Mouse (Mus musculus) neural tube, embryonic 14.5 days (tissue): ENCODE data around the gene Zfhx2. TPM values are rescaled to one million over a fixed set of nuclear protein-coding genes. Genes with fewer than 3 reads are reported as not detected.
A peak's percentile ranks its signal among the peaks of the same experiment; 100 is the strongest.

Experiments
- ATAC-seq: fragments of 200-750 bp; cut with Nextera tagmentation; 2 replicates; pipeline ENCODE4 v1.8.0; 2017; ENCODE audit warnings: low read depth, mild to moderate bottlenecking, moderate TSS enrichment, moderate library complexity
- H3K27ac ChIP-seq: fragments of 300-500 bp; sonication (generic); 2 replicates; pipeline ENCODE4 v1.5.1; 2014; ENCODE audit warnings: low read depth, mild to moderate bottlenecking, control low read depth, low read length, moderate library complexity, mixed read lengths
- H3K27me3 ChIP-seq: fragments of 300-500 bp; sonication (generic); 2 replicates; pipeline ENCODE4 v1.6.1; 2014; ENCODE audit warnings: low read length; ENCODE audit not compliant: control insufficient read depth, insufficient read depth
- H3K36me3 ChIP-seq: fragments of 300-500 bp; sonication (generic); 2 replicates; pipeline ENCODE4 v1.6.1; 2014; ENCODE audit warnings: low read length, mixed read lengths; ENCODE audit not compliant: control insufficient read depth, insufficient read depth
- H3K4me1 ChIP-seq: fragments of 300-500 bp; sonication (generic); 2 replicates; pipeline ENCODE4 v1.6.1; 2014; ENCODE audit warnings: low read length; ENCODE audit not compliant: control insufficient read depth, insufficient read depth
- H3K4me2 ChIP-seq: fragments of 300-500 bp; sonication (generic); 2 replicates; pipeline ENCODE4 v1.6.1; 2014; ENCODE audit warnings: mild to moderate bottlenecking, low read depth, low read length, control low read depth
- H3K4me3 ChIP-seq: fragments of 300-500 bp; sonication (generic); 2 replicates; pipeline ENCODE4 v1.5.1; 2014; ENCODE audit warnings: low read depth, low read length, control low read depth, mixed read lengths
- H3K9ac ChIP-seq: fragments of 300-500 bp; sonication (generic); replicated peaks from 2 replicates; pipeline ENCODE4 v1.6.1; 2014; ENCODE audit warnings: low read depth, mild to moderate bottlenecking, control low read depth, low read length, mixed read lengths
- H3K9me3 ChIP-seq: fragments of 300-500 bp; sonication (generic); 2 replicates; pipeline ENCODE4 v1.6.1; 2016; ENCODE audit warnings: low read length; ENCODE audit not compliant: control insufficient read depth
- WGBS: fragments of 180-500 bp; shearing (Covaris S2); extraction: QIAGEN DNeasy Blood & Tissue Kit; methylation state at CpG from one replicate; pipeline ENCODE4 v1.1.7; 2014; 5-methylcytosine and 5-hydroxymethylcytosine counted together
- polyA plus RNA-seq: library from polyadenylated mRNA; unstranded; fragments of >200 nt; fragmentation: Nextera tagmentation; extraction: Ambion mirVana; gene quantifications from 2 replicates; pipeline ENCODE4 v1.2.1, GENCODE M21; 2014

The Zfhx2 gene
- polyA plus RNA-seq, 1 experiment from 2014 or later = 27.3 TPM

- Histone ChIP-seq H3K27ac (peak overlapping the region; percentile 91), H3K4me1 (peaks cover 38% of the 10 kb centered on the region), H3K4me2 (peak overlapping the region; percentile 33), H3K27me3 (no peaks in the 10 kb centered on the region), H3K4me3 (no peak overlapping the region), H3K36me3 (peaks cover 19% of the 10 kb centered on the region), H3K9me3 (no peaks in the 10 kb centered on the region), H3K9ac (peak overlapping the region; percentile 25; the same call in 1 of the 2 replicates)
- 10% methylated on average over 15 of the region's 15 CpGs for WGBS
- no peak for ATAC-seq
Measured at GRCm38 (mm10) chr14:55077481-55078365, 14.4 kb downstream of the Zfhx2 start.

GRCm38 (mm10) chr14:55076956-55077355, 15.2 kb downstream of the Zfhx2 start:
- WGBS = 75% methylated on average over 3 of the region's 3 CpGs
- no peak overlapping the region for H3K4me3 ChIP-seq
- peaks cover 42% of the 10 kb centered on the region for H3K4me1 ChIP-seq
- ATAC-seq = no peak
- no peaks in the 10 kb centered on the region for H3K9me3 ChIP-seq
- peaks cover 26% of the 10 kb centered on the region for H3K36me3 ChIP-seq
- no peak overlapping the region for H3K9ac ChIP-seq
- H3K27ac ChIP-seq = peak overlapping the region; percentile 91; the same call in 1 of the 2 replicates
- no peaks in the 10 kb centered on the region for H3K27me3 ChIP-seq
- H3K4me2 ChIP-seq = no peak overlapping the region

- WGBS = 49% methylated on average over 6 of the region's 6 CpGs
- H3K4me1 ChIP-seq = peaks cover 47% of the 10 kb centered on the region
- no peak overlapping the region for H3K4me3 ChIP-seq
- H3K9me3 ChIP-seq = no peaks in the 10 kb centered on the region
- no peak overlapping the region for H3K9ac ChIP-seq
- peaks cover 32% of the 10 kb centered on the region for H3K36me3 ChIP-seq
- no peak overlapping the region for H3K4me2 ChIP-seq
- peak overlapping the region; percentile 91; the same call in 1 of the 2 replicates for H3K27ac ChIP-seq
- ATAC-seq = no peak
- no peaks in the 10 kb centered on the region for H3K27me3 ChIP-seq
Measured at GRCm38 (mm10) chr14:55076224-55076623, 15.9 kb downstream of the Zfhx2 start.

- Histone ChIP-seq H3K4me2 (no peak overlapping the region), H3K27ac (no peak overlapping the region), H3K9me3 (no peaks in the 10 kb centered on the region), H3K27me3 (no peaks in the 10 kb centered on the region), H3K4me1 (peaks cover 41% of the 10 kb centered on the region), H3K4me3 (no peak overlapping the region), H3K36me3 (peaks cover 43% of the 10 kb centered on the region), H3K9ac (no peak overlapping the region)
- WGBS = 88% methylated on average over 12 of the region's 12 CpGs
- no peak for ATAC-seq
Measured at GRCm38 (mm10) chr14:55074416-55074815, 17.7 kb downstream of the Zfhx2 start.

GRCm38 (mm10) chr14:55071756-55072155, 20.4 kb downstream of the Zfhx2 start:
- WGBS = 21% methylated on average over 19 of the region's 19 CpGs
- Histone ChIP-seq H3K9me3 (no peaks in the 10 kb centered on the region), H3K4me3 (no peak overlapping the region), H3K4me1 (peaks cover 15% of the 10 kb centered on the region), H3K4me2 (no peak overlapping the region), H3K9ac (no peak overlapping the region), H3K27ac (0 out of 2 replicates have a peak overlapping the region, but pooled peaks have one; percentile 22), H3K36me3 (peaks cover 63% of the 10 kb centered on the region), H3K27me3 (no peaks in the 10 kb centered on the region)
- no peak; the same call in 1 of the 2 replicates for ATAC-seq

- Histone ChIP-seq H3K4me3 (no peak overlapping the region), H3K4me2 (no peak overlapping the region), H3K36me3 (peaks cover 70% of the 10 kb centered on the region), H3K9me3 (no peaks in the 10 kb centered on the region), H3K4me1 (peaks cover 20% of the 10 kb centered on the region), H3K27ac (no peak overlapping the region), H3K9ac (no peak overlapping the region), H3K27me3 (no peaks in the 10 kb centered on the region)
- no peak for ATAC-seq
- WGBS = 94% methylated on average over 8 of the region's 8 CpGs
Measured at GRCm38 (mm10) chr14:55066042-55066441, 26.1 kb downstream of the Zfhx2 start.

GRCm38 (mm10) chr14:55065391-55065790, 26.7 kb downstream of the Zfhx2 start:
- Histone ChIP-seq H3K9ac (no peak overlapping the region), H3K4me2 (no peak overlapping the region), H3K4me3 (no peak overlapping the region), H3K4me1 (peaks cover 23% of the 10 kb centered on the region), H3K36me3 (peaks cover 69% of the 10 kb centered on the region), H3K9me3 (no peaks in the 10 kb centered on the region), H3K27me3 (no peaks in the 10 kb centered on the region), H3K27ac (no peak overlapping the region)
- 91% methylated on average over 13 of the region's 13 CpGs for WGBS
- no peak for ATAC-seq

GRCm38 (mm10) chr14:55064481-55065370, 27.4 kb downstream of the Zfhx2 start:
- H3K9me3 ChIP-seq = no peaks in the 10 kb centered on the region
- no peak overlapping the region for H3K27ac ChIP-seq
- no peak overlapping the region for H3K4me2 ChIP-seq
- no peaks in the 10 kb centered on the region for H3K27me3 ChIP-seq
- H3K9ac ChIP-seq = no peak overlapping the region
- H3K4me3 ChIP-seq = no peak overlapping the region
- no peak for ATAC-seq
- WGBS = 81% methylated on average over 35 of the region's 35 CpGs
- H3K4me1 ChIP-seq = peaks cover 25% of the 10 kb centered on the region
- H3K36me3 ChIP-seq = peaks cover 62% of the 10 kb centered on the region
